Mouse (Mus musculus): ENCODE results near the gene Psmb3. TPM values are rescaled to one million over a fixed set of nuclear protein-coding genes. Genes with fewer than 3 reads are reported as not detected.

Psmb3 gene
- total and polyA plus RNA-seq, 3 experiments, result 560 to 1,251 (median 863) TPM

DNA sequence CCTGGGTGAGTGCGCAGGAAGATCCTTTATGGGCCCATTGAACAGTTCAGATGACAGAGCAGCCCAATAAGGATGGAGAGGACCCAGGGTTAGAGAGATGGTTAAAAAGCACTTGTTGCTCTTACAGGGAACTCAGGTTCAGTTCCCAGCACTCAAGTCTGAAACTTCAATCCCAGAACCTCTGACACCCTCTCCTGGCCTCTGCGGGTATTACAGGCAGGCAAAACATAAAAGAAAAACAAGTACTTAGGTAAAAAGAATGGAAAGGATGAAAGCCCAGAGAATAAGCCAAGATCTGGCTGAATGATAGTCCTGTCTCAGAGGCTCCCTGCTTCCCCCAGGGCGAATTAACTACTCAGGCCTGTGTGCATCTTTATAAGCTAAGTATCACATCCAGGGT, 36.0 kb downstream of the Psmb3 start:
- peaks cover 0 to 42% of the 10 kb centered on the region in 2 experiments for H3K36me3 ChIP-seq (replicated peaks in 1 of 2; ENCODE audit: control insufficient read depth in 1 of 2, insufficient read depth in 1 of 2, low read length in 1 of 2)
- H3K27me3 ChIP-seq (replicated peaks), result no peaks in the 10 kb centered on the region
- peaks cover 6 to 28% of the 10 kb centered on the region in 2 experiments for H3K4me1 ChIP-seq (ENCODE audit: control insufficient read depth in 1 of 2, insufficient read depth in 2 of 2)
- peaks cover 38% of the 10 kb centered on the region for H3K79me2 ChIP-seq (replicated peaks; ENCODE audit: control insufficient read depth, extremely low read depth, insufficient read depth, poor library complexity, severe bottlenecking)
- dilution Hi-C loops (cut with MboI; ENCODE audit: extremely low pct_ligation_motif_present, extremely low pct_unique_long_range_greater_than_20kb, low sequenced_read_pairs) (no loop called here), in situ Hi-C loops (cut with MboI; ENCODE audit: low pct_ligation_motif_present, low pct_unique_long_range_greater_than_20kb, low sequenced_read_pairs) (loop anchor here (5.0 kb wide), 1 partner anchor 37 kb away; the partner anchor contains the start of genes Pcgf2 and Psmb3)
- no peak overlapping the region for H3K4me2 ChIP-seq (ENCODE audit: insufficient read depth, low read depth, poor library complexity, severe bottlenecking)
- H3K9me3 ChIP-seq (replicated peaks; ENCODE audit: low read length), result peaks cover 2% of the 10 kb centered on the region
- DNase-seq (ENCODE audit: extremely low read depth), result no peak
- H3K27ac ChIP-seq (ENCODE audit: insufficient read depth, low read depth), result no peak overlapping the region
- no peak overlapping the region for H3K9ac ChIP-seq (ENCODE audit: insufficient read depth, low read depth)
- TF ChIP-seq TCF12 (IDR thresholded peaks at IDR 0.05; ENCODE audit: low read depth, low read length) (no peak), CTCF (conservative IDR thresholded peaks at IDR 0.05 in 1 of 2, IDR thresholded peaks at IDR 0.05 in 1 of 2; ENCODE audit: low read depth in 2 of 2, low read length in 2 of 2) (peak in 1 of 2 experiments; percentile 45; a peak in 2 of 4 replicates), RCOR1 (conservative IDR thresholded peaks at IDR 0.05; ENCODE audit: low read depth, low read length) (no peak), MAX (IDR thresholded peaks at IDR 0.05; ENCODE audit: low read length) (no peak), ELF1 (IDR thresholded peaks at IDR 0.05; ENCODE audit: low read depth, low read length) (no peak), SMC3 (IDR thresholded peaks at IDR 0.05; ENCODE audit: low read depth, low read length) (peak; percentile 8), RAD21 (IDR thresholded peaks at IDR 0.05; ENCODE audit: low read depth, low read length) (peak; percentile 30), POLR2A (IDR thresholded peaks at IDR 0.05; ENCODE audit: low read depth, low read length) (no peak)
- H3K4me3 ChIP-seq (replicated peaks in 1 of 3; ENCODE audit: low read depth in 2 of 3, low read length in 2 of 3, poor library complexity in 1 of 3), result no peak overlapping the region

GRCm38 (mm10) chr11:97740190-97740589, 37.0 kb downstream of the Psmb3 start:
- TF ChIP-seq MAX (IDR thresholded peaks at IDR 0.05; ENCODE audit: low read length), result no peak
- no peak for TF ChIP-seq MEF2A (IDR thresholded peaks at IDR 0.05; ENCODE audit: borderline replicate concordance, low read depth, low read length)
- TF ChIP-seq HCFC1 (IDR thresholded peaks at IDR 0.05; ENCODE audit: low read depth, low read length), result no peak
- TF ChIP-seq EP300 (IDR thresholded peaks at IDR 0.05; ENCODE audit: low read length), result no peak
- no peak for TF ChIP-seq GABPA (IDR thresholded peaks at IDR 0.05; ENCODE audit: insufficient replicate concordance, low read depth, low read length)
- no peak for TF ChIP-seq JUND (conservative IDR thresholded peaks at IDR 0.05; ENCODE audit: low read depth, low read length)
- in situ Hi-C loops (cut with MboI; ENCODE audit: low pct_ligation_motif_present, low pct_unique_long_range_greater_than_20kb, low sequenced_read_pairs), result no loop called here
- H3K4me2 ChIP-seq (ENCODE audit: insufficient read depth, low read depth, poor library complexity, severe bottlenecking), result no peak overlapping the region
- no peak overlapping the region for H3K27ac ChIP-seq (ENCODE audit: insufficient read depth, low read depth)
- dilution Hi-C loops (cut with MboI; ENCODE audit: extremely low pct_ligation_motif_present, extremely low pct_unique_long_range_greater_than_20kb, low sequenced_read_pairs), result no loop called here
- H3K36me3 ChIP-seq (replicated peaks in 1 of 2; ENCODE audit: control insufficient read depth in 1 of 2, insufficient read depth in 1 of 2, low read length in 1 of 2), result peaks cover 0 to 42% of the 10 kb centered on the region in 2 experiments
- peaks cover 6 to 28% of the 10 kb centered on the region in 2 experiments for H3K4me1 ChIP-seq (ENCODE audit: control insufficient read depth in 1 of 2, insufficient read depth in 2 of 2)
- H3K27me3 ChIP-seq (replicated peaks), result no peaks in the 10 kb centered on the region
- H3K9me3 ChIP-seq (replicated peaks; ENCODE audit: low read length), result peaks cover 2% of the 10 kb centered on the region
- no peak for DNase-seq (ENCODE audit: extremely low read depth)
- H3K79me2 ChIP-seq (replicated peaks; ENCODE audit: control insufficient read depth, extremely low read depth, insufficient read depth, poor library complexity, severe bottlenecking), result peaks cover 36% of the 10 kb centered on the region
- H3K4me3 ChIP-seq (replicated peaks in 1 of 3; ENCODE audit: low read depth in 2 of 3, low read length in 2 of 3, poor library complexity in 1 of 3), result no peak overlapping the region
- H3K9ac ChIP-seq (ENCODE audit: insufficient read depth, low read depth), result no peak overlapping the region

GRCm38 (mm10) chr11:97742157-97742556, 39.0 kb downstream of the Psmb3 start:
- no peaks in the 10 kb centered on the region for H3K27me3 ChIP-seq (replicated peaks)
- H3K9me3 ChIP-seq (replicated peaks; ENCODE audit: low read length), result peaks cover 2% of the 10 kb centered on the region
- no peak overlapping the region for H3K4me2 ChIP-seq (ENCODE audit: insufficient read depth, low read depth, poor library complexity, severe bottlenecking)
- dilution Hi-C loops (cut with MboI; ENCODE audit: extremely low pct_ligation_motif_present, extremely low pct_unique_long_range_greater_than_20kb, low sequenced_read_pairs) (no loop called here), in situ Hi-C loops (cut with MboI; ENCODE audit: low pct_ligation_motif_present, low pct_unique_long_range_greater_than_20kb, low sequenced_read_pairs) (no loop called here)
- no peak overlapping the region for H3K9ac ChIP-seq (ENCODE audit: insufficient read depth, low read depth)
- no peak overlapping the region for H3K27ac ChIP-seq (ENCODE audit: insufficient read depth, low read depth)
- peaks cover 6 to 31% of the 10 kb centered on the region in 2 experiments for H3K4me1 ChIP-seq (ENCODE audit: control insufficient read depth in 1 of 2, insufficient read depth in 2 of 2)
- no peak overlapping the region for H3K4me3 ChIP-seq (replicated peaks in 1 of 3; ENCODE audit: low read depth in 2 of 3, low read length in 2 of 3, poor library complexity in 1 of 3)
- peaks cover 36% of the 10 kb centered on the region for H3K79me2 ChIP-seq (replicated peaks; ENCODE audit: control insufficient read depth, extremely low read depth, insufficient read depth, poor library complexity, severe bottlenecking)
- no peak for DNase-seq (ENCODE audit: extremely low read depth)
- H3K36me3 ChIP-seq (replicated peaks in 1 of 2; ENCODE audit: control insufficient read depth in 1 of 2, insufficient read depth in 1 of 2, low read length in 1 of 2), result peaks cover 8 to 44% of the 10 kb centered on the region in 2 experiments
- TF ChIP-seq CHD1 (IDR thresholded peaks at IDR 0.05; ENCODE audit: low read depth, low read length), result no peak
- TF ChIP-seq NELFE (IDR thresholded peaks at IDR 0.05; ENCODE audit: low read depth, low read length), result no peak
- no peak for TF ChIP-seq ETS1 (conservative IDR thresholded peaks at IDR 0.05; ENCODE audit: low read depth, low read length)
- TF ChIP-seq NRF1 (IDR thresholded peaks at IDR 0.05; ENCODE audit: low read depth, low read length), result no peak
- TF ChIP-seq USF2 (conservative IDR thresholded peaks at IDR 0.05; ENCODE audit: low read depth, low read length), result no peak
- no peak for TF ChIP-seq MEF2A (IDR thresholded peaks at IDR 0.05; ENCODE audit: borderline replicate concordance, low read depth, low read length)
- TF ChIP-seq SIN3A (IDR thresholded peaks at IDR 0.05; ENCODE audit: low read length), result no peak
- TF ChIP-seq CHD2 (IDR thresholded peaks at IDR 0.05; ENCODE audit: low read length), result no peak
- TF ChIP-seq JUND (conservative IDR thresholded peaks at IDR 0.05; ENCODE audit: low read depth, low read length), result no peak
- TF ChIP-seq MAZ (IDR thresholded peaks at IDR 0.05; ENCODE audit: low read depth, low read length), result no peak
- no peak for TF ChIP-seq POLR2A (IDR thresholded peaks at IDR 0.05; ENCODE audit: low read depth, low read length)
- TF ChIP-seq TCF12 (IDR thresholded peaks at IDR 0.05; ENCODE audit: low read depth, low read length), result no peak
- no peak for TF ChIP-seq POLR2AphosphoS2 (IDR thresholded peaks at IDR 0.05; ENCODE audit: low read depth, low read length)
- no peak for TF ChIP-seq USF1 (IDR thresholded peaks at IDR 0.05; ENCODE audit: low read depth, low read length)
- no peak for TF ChIP-seq UBTF (IDR thresholded peaks at IDR 0.05; ENCODE audit: low read depth, low read length)
- TF ChIP-seq PAX5 (IDR thresholded peaks at IDR 0.05; ENCODE audit: low read length), result no peak
- no peak for TF ChIP-seq MXI1 (IDR thresholded peaks at IDR 0.05; ENCODE audit: low read depth, low read length)
- TF ChIP-seq ZC3H11A (IDR thresholded peaks at IDR 0.05; ENCODE audit: low read depth, low read length), result no peak

Data from CH12.LX (cell line).